Mouse (Mus musculus) layer of hippocampus, adult 18-20 months (tissue): ENCODE results near the gene Gm44579. TPM values are rescaled to one million over a fixed set of nuclear protein-coding genes. Genes with fewer than 3 reads are reported as not detected.

Source experiments
- DNase-seq, 2 experiments: peaks; one replicate each; pipeline ENCODE4 v3.0.0; 2022; ENCODE audit warnings: low spot score in 2 of 2
- total RNA-seq, 2 experiments: library from RNA; stranded (reverse); gene quantifications; 2 replicates each; pipeline ENCODE4 v1.2.3; 2021

The Gm44579 gene
- total RNA-seq, 2 experiments from 2014 or later: 0.25 TPM; not detected in 1

DNA sequence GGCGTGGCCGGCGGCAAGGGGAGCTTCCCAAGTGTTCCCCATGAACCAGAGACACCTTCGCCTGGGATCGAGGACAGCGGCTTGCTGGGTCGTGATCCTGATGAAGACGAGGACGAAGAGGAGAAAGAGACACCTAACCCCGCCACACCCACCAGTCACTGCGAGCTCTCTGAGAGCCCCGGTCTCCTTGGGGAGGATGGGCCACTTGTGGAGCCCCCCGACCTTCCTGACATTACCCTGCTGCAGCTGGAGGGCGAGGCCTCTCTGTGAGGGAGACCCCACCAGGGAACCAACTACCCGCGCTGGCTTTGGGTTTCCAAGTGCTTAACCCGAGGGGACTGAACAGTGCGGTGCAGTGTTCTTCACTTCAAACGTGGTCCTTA is 52.2 kb downstream of the Gm44579 start:
- DNase-seq: no peak

DNA sequence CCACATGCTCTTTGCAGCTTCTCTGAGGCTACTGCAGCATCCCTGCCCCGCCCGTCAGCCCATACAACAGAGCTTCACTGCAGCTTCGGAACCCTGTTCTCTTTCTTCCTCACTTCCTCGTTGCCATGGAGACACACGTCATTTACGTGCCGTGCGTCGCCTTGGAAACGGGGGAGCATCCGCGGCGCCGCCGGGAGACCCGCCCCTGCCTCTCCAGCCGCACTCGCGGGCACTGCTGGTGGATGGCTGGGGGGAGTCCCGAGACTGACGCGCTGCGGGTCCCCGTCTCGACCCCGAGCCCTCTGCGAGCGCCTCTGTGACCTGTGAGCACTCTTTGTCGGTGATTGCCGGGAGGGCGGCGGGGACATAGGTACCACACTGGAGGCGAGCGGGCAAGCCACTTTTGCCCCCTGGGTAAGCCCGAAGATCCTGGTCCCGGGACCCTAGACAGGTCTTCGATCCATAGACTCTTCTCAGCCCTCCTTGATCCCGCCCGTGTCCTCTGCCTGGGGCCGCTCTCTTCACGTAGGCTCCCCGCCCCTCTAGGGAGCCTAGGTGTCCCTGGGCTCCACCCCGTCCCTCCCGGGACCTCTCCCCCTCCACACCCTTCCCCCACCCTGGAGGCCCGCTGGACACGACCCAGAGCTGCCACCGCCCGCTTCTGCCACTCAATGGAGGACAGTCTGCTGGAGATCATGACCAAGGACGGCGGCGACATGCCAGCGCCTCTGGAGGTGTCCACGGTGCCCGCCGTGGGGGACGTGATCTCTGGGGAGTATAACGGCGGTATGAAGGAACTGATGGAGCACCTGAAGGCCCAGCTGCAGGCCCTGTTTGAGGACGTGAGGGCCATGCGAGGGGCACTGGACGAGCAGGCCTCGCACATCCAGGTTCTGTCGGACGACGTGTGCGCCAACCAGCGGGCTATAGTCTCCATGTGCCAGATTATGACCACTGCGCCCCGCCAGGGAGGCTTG is 52.8 kb downstream of the Gm44579 start:
- DNase-seq: peak; percentile 91 to 94

DNA sequence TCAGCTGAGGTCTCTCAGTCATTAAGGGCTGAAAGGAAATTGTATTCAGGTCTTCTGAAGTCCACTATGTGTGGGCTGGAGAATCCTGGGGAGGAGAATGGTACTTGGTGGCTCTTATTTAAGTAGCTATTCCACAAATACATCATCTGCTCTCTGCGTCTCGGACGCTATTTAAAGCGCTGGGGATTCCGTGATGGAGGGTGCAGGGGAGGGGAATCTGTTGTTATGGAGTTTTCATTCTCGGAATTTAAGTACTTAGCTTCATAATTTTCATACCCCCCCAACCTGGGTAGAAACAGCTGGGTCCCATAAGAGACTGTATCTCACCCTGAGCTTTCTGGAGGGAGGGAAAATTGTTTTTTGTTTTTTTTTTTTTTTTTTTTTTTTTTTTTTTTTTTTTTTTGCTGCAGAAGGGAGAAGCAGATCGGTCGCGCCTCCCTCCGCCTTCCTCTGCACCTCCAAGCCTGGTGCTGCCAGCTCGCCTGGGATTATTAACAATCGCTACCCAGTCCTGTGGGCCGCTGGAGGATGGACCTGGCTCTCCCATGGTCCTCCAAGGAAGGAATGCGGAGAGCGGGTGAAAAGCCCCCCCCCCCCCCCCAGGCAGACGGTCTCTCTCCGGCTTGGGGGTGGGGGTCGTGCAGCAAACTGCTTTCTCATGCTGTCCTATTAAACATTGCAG is 53.7 kb downstream of the Gm44579 start, which contains the start of gene Ccdc184:
Ccdc184 (plus strand) TSS at position 196 of the 682 bp plus-strand sequence.
- peak; percentile 14 to 43 for DNase-seq

DNA sequence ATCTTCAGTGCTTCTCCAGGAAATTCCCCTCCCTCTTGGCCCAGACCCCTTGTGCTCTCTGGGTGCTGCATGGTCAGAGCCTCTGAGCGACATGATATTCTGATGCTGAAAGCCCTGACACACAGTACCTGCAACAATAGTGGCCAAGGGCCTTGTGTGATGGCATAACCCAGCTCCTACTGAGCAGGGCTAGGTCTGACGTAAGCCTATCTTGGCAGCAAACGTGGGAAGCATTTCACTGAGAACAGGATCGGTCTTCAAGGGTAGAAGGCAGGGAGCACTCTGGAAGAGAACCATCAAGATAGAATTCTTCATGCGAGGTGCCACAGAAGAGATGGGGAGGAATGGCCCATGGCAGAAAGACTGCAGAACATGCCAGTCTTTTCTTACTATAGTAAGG is 55.3 kb downstream of the Gm44579 start, which contains the start of gene Asb8:
Asb8 (minus strand) TSS at position 101 of the 400 bp plus-strand sequence.
- no peak for DNase-seq

DNA sequence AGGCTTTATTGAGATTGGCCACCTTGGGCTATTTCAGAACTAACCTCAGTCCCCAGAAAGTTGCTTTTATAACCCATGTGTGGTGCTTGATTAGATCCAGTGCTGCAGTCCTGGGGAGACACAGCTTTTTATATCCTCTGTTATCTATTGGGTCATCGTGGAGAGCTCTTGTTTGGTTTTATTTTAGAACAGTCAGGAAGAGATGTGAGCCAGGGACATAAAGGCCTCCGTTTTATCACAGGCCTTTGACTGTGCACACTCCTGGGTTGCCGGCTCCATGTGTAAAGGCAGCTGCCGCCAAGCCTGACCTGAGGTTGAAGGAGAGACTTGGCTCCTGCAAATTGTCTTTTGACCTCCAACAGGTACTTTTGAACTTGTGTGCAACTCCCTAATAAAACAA is 58.2 kb downstream of the Gm44579 start:
- DNase-seq: no peak

DNA sequence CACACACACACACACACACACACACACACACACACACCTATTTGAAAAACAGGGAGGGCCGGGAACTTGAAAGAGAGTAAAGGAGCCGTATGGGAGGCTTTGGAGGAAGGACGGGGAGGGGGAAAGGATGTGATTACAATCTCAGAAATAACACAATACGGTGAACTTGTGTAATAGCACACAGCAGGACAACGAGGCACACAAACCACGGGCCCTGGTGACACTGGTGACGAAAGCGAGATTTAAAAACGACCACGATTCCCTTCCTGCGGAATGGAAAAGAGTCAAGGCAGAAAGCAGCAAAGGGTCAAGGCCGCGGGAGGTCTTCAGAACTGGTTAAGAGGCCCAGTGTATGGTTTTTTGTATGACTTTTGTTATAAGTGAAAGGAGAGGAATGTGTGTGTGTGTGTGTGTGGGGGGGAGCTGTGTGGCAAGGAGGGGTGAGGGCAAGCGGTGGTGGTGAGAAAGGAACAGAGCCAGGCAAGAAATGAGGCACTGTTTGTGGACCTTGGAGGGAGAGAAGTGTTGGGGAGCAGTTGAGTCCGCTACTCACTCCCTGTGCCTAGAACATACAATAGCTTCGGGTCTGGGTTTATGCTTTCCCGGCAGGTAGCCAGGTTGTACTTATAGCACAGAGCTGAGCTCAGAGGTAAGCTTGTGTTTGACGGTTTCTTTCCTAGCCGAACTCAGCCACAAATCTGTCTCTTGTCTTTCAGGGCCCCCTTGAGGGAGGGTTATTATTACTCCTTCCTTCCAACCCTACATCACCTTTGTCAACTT is 59.6 kb downstream of the Gm44579 start:
- no peak for DNase-seq

DNA sequence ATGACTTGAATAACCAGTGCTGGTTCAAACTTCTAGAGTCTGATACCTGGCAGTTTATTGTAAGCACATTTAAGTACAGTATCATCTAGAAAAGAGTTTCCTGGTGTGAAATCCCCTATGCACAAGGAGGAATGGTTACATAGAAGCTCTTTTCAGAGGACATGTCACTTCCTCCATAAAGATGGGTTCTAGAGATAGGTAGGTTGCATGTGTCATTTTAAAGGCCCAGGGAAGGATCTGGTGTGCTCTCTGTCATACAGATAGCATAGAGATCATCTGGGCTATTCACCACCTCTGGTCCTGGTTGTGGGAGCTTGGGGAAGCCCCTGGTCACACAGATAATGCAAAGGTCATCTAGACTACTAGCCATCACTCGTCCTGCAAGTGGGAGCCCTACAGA is 63.5 kb downstream of the Gm44579 start:
- no peak for DNase-seq

DNA sequence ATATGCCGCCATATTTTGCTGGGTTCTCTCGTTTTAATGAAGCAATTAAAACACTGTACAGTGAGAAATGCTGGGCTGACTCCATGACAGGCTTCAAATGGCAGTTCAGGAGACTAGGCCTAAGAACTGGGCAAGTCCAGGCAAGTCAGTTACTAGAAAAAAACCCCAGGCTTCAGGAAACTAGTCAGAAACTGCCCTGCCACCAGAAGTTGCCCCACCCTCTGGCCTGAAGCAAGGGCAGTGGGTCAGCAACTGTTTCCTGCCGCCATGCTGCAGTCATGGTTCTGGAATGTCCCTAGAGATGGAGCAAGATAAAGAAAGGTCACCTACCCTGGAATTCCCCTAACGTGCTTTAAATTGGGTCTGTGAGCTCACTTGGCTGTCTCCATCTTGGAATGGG is 64.8 kb downstream of the Gm44579 start:
- DNase-seq: no peak

DNA sequence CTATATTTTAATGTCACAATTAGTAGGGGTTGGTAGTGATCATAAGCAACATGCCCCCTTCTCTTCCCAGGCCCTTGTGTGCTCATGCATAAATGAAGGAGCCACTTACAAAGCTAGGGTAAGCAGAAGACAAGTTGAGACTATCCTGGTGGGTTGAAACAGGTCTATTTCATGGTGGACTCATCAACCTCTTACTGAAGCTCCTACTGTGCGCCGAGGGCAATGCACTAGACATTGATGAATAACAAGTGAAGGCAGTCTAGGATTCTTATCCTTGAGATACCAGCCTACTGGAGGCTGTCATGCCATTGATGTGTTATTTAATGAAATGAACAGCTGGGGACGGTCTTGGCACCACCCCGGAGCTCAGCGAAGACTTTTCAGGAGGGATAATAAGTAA is 65.5 kb downstream of the Gm44579 start:
- DNase-seq: no peak

DNA sequence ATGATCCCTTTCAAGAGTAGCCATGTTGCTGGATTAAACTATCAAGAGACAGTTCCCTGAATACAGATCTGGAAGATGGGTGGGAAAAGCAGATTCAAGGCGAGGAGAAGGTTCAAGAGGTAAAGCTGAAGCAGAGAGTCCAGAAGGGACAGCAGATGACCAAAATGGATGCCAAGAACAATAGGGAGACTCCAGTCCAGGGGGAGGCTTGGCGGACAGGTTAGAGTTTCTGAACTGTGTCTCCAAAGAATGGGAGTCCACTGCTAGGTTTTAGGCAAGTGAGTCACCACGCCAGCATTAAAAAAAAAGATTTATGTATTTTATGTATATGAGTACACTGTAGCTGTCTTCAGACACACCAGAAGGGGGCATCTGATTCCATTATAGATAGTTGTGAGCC is 66.1 kb downstream of the Gm44579 start:
- DNase-seq: no peak

DNA sequence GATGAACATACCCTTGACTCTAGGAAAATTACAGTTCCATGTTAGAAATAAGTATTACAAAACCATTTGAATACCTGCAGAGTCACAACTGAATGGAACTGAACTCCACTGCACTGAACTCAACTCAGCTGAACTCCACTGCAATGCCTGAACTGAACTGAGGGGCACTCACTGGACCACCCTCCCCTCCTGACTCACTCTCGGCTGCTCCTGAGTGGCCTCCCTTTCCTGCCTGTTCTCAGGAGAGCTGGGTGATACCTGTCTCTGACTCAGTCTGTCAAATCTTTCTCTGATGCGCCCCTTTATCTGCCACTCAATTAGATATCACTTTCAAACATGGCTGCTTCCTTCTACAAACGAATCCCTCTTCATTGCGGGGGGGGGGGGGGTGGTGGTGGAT is 66.6 kb downstream of the Gm44579 start:
- no peak for DNase-seq

DNA sequence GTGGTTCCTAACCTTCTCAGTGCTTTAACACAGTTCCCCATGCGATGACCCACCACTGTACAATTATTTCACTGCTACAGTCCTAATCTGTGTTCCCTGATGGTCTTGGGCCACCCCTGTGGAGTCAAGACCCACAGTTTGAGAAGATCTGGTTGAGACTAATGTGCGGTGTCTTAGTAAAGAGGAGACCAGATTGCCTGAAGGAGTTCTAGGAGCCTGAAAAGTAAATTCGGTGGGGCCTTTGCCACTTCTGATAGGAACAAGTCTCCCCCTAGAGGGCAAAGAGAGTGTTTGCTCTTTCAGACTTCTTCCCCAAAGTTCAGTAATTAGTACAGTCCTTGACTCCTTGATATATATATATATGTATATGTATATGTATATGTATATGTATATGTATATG is 67.2 kb downstream of the Gm44579 start:
- DNase-seq: peak in 1 of 2 experiments; percentile 53

DNA sequence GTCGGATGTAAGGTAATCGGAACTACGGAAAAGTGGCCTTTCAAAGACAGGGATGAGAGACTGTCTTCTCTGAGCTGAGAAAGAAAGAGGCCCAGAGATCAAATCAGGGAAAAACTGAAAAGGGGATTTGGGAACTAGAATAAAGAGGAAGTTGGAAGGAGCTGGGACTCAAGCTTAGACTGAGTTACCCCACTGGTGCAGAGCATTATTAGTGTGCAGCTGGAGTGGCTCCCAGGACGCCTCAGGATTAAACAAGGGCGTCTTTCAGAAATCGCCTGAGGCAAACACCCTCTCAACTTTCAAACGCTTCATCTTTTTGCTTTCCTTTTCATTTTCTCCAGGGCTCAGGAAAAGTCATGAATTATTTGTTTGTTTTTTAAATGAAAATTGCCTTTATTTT is 67.9 kb downstream of the Gm44579 start:
- DNase-seq: no peak

DNA sequence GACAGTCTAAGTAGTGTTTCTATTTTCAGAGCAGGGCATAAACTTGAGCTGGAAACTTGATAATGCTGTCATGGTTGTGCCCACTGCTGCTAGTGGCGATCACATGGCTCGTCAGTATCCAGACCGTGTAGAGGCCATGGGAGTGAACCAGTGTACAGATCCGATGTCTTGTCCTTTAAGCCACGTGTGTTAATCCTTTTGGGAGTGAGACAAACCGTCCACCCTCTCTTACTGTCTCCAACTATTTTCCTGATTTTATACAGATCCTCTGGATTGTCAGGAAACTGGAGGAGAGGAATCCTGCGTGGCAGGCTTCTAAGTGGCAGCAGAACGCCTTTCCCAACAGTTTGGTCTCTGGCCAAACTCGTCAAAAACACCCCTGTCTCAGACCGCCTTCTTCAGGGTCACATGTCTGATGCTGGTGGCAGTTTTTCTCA is 71.6 kb downstream of the Gm44579 start:
- DNase-seq: no peak

DNA sequence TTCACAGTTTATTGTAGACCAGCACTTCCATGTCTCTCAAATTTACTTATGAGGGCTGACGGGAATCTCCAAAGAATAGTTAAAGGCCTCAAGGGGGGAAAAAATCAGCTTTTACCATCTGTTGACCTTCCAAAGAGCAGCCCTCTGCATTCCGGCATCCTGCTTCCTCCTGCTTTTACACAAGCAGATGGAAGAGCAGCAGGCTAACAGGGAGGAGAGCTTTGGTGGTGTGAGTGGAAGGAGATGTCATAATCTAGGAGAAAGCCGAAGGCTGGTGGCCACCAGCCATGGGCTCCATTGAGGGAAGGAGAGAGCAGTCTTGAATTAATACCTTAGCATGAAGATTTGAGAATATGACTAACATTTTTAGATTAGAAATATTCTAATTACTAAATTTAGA is 72.4 kb downstream of the Gm44579 start:
- no peak for DNase-seq

DNA sequence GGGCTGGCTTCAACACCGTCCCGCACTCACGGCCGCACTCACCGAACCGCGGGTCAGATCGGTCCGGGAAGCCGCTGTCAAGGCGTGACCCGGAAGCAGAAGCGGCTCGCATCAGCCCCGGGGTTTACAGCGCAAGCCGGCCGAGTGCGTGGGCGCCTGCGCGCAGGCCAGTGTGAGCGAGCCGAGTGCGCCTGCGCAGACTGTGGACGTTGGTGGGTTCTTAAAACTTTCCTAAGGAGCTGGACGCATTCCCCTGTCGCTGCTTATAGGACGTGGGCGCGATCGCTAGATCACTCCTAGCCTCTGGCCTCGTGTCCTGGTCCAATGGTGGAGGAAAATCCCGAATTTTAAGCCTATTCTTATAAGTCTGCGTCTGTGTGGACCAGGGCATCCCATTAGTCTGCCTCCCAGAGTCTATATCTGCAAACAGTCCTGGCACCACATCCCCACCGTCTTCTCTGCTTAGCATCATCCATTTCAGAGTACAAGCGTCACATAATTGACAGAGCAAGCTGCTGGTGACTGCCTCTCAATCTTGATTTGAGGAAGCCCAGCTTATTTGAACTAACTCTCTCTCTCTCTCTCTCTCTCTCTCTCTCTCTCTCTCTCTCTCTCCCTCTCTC is 75.1 kb downstream of the Gm44579 start:
- DNase-seq: peak; percentile 90 to 96

DNA sequence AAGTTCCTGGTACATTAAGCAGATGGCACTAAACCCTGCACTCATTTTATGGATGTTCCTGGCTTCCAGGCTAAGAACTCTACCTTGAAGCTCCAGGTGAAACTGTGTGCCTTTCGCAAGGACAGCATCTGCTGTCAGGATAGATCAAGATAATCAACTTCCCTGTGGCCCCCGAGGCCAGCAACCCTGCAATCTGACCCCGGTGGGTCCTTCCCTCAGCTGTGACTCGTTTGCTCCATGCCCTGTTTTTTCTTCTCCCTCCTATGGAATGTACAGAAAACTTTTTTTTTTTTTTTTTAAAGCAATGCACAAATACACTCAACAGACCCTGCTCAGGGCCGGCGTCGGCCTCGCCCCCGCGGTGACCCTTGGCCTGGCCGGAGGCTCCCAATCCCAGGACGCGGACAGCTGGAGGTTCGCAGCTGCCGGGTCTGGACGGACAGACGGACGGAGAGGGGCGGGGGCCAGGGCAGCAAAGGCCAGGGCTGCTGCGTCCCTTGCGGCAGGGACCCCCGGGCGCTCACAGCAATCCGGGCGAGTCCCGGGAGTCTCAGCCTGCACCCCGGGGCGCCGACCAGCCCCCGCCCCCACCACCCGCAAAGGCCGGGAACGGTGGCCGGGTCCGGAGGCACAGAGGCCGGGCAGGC is 75.8 kb downstream of the Gm44579 start:
- no peak for DNase-seq

DNA sequence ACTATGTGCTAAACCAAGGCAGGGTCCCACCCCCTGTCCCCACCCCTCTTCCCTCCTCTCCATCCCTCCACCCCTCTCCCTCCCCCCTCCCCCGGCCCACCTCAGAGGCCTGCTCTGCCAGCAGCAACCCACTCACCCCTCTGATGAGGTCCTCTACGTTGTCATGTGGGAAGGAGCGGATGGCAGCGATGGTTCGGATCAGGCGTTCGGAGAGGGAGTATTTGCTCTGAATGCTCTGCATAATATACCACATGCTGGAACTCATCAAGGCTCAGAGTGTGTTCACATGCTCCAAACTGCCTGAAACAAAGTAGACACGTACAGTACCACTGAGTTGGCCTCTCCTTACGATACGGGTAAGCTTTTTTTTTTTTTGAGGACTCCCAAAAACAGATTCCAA is 78.3 kb downstream of the Gm44579 start:
- DNase-seq: peak in 1 of 2 experiments; percentile 67

DNA sequence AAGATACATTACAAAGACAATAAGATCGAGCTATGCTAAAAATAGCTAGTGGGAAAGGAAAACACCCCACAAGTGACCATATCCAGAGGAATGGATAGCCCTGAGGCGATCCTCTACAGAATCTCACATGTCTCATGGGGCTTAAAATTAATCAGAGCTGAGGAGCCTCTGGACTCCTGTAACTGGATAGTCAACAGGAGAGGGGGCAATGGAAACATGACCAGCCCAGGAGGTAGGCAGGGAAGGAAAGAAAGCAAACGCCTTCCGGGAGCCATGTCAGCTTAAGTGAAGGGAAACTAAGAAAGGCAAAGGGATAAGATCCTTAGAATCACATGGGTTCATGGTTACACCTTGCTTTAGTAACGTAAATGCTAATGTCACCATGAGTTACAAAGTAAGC is 80.0 kb downstream of the Gm44579 start:
- DNase-seq: no peak

DNA sequence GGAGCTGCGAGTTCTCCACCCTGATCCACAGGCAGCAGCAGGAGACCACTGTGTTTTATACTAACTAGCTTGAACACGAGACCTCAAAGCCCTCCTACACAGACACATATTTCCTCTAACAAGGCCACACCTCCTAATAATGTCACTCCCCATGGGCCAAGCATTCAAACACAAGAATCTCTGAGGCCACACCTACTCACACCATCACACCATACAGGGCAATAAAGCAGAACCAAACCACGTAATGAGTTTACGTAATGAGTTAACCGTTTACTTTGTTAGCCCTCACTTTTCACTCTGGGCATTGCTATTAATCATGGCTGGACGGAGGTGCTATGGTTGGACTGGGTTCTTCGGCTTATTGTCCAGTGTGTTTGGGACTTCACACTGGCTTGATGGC is 81.0 kb downstream of the Gm44579 start:
- DNase-seq: no peak
